Mouse (Mus musculus): ENCODE measurements around the gene Brinp1. TPM values are rescaled to one million over a fixed set of nuclear protein-coding genes. Genes with fewer than 3 reads are reported as not detected.
"Not testable (repeated sequence)": the region's sequence is repeated elsewhere in the genome, so short reads cannot be mapped to it uniquely, and the experiment has no call there.

Gene Brinp1
- total and polyA plus RNA-seq, 3 experiments, result not detected

DNA sequence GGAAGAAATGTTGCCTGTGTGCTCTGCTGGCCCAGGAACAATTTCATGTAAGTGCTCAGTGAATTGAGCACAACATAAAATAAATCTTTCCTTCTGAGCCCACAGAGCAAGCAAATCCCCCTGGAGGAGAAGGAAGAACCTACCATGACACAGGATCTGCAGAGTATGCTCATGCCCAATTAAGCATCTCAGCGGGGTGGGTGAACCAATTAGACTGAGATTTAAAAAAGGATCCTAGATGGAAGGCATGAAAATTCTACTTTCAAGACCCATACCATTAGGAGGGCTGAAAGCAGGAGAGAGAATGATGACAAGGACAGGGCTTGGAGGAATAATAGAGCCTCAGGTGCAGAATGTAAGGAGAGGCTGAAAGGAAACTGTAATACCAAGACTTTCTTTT, 107.2 kb downstream of the Brinp1 start:
- Histone ChIP-seq H3K27ac (ENCODE audit: insufficient read depth, low read depth) (no peak overlapping the region), H3K9me3 (replicated peaks; ENCODE audit: low read length) (peaks cover 55% of the 10 kb centered on the region), H3K4me1 (ENCODE audit: control insufficient read depth in 1 of 2, insufficient read depth in 2 of 2) (no peaks in the 10 kb centered on the region), H3K4me2 (ENCODE audit: insufficient read depth, low read depth, poor library complexity, severe bottlenecking) (no peak overlapping the region), H3K36me3 (replicated peaks in 1 of 2; ENCODE audit: control insufficient read depth in 1 of 2, insufficient read depth in 1 of 2, low read length in 1 of 2) (no peaks in the 10 kb centered on the region), H3K4me3 (replicated peaks in 1 of 3; ENCODE audit: low read depth in 2 of 3, low read length in 2 of 3, poor library complexity in 1 of 3) (no peak overlapping the region), H3K27me3 (replicated peaks) (no peaks in the 10 kb centered on the region), H3K79me2 (replicated peaks; ENCODE audit: control insufficient read depth, extremely low read depth, insufficient read depth, poor library complexity, severe bottlenecking) (no peaks in the 10 kb centered on the region), H3K9ac (ENCODE audit: insufficient read depth, low read depth) (no peak overlapping the region)
- dilution Hi-C loops (cut with MboI; ENCODE audit: extremely low pct_ligation_motif_present, extremely low pct_unique_long_range_greater_than_20kb, low sequenced_read_pairs), result no loop called here
- TF ChIP-seq SIN3A (IDR thresholded peaks at IDR 0.05; ENCODE audit: low read length), result no peak
- no peak for TF ChIP-seq MYC (IDR thresholded peaks at IDR 0.05; ENCODE audit: low read depth, low read length)
- TF ChIP-seq ZNF384 (IDR thresholded peaks at IDR 0.05; ENCODE audit: low read depth, low read length), result no peak
- TF ChIP-seq EP300 (IDR thresholded peaks at IDR 0.05; ENCODE audit: low read length), result no peak
- TF ChIP-seq JUN (IDR thresholded peaks at IDR 0.05; ENCODE audit: insufficient read depth, low read depth, low read length), result no peak
- no peak for TF ChIP-seq SMC3 (IDR thresholded peaks at IDR 0.05; ENCODE audit: low read depth, low read length)
- TF ChIP-seq USF2 (conservative IDR thresholded peaks at IDR 0.05; ENCODE audit: low read depth, low read length), result no peak
- no peak for DNase-seq (ENCODE audit: extremely low read depth)
- in situ Hi-C loops (cut with MboI; ENCODE audit: low pct_ligation_motif_present, low pct_unique_long_range_greater_than_20kb, low sequenced_read_pairs), result no loop called here

- in situ Hi-C loops (cut with MboI; ENCODE audit: low pct_ligation_motif_present, low pct_unique_long_range_greater_than_20kb, low sequenced_read_pairs), result no loop called here
- peaks cover 54% of the 10 kb centered on the region for H3K9me3 ChIP-seq (replicated peaks; ENCODE audit: low read length)
- TF ChIP-seq NELFE (IDR thresholded peaks at IDR 0.05; ENCODE audit: low read depth, low read length), result no peak
- TF ChIP-seq JUND (conservative IDR thresholded peaks at IDR 0.05; ENCODE audit: low read depth, low read length), result no peak
- TF ChIP-seq MAFK (IDR thresholded peaks at IDR 0.05; ENCODE audit: insufficient replicate concordance, low read length), result no peak
- no peaks in the 10 kb centered on the region for H3K27me3 ChIP-seq (replicated peaks)
- H3K4me3 ChIP-seq (replicated peaks in 1 of 3; ENCODE audit: low read depth in 2 of 3, low read length in 2 of 3, poor library complexity in 1 of 3), result no peak overlapping the region
- no peak for DNase-seq (ENCODE audit: extremely low read depth)
- no peak overlapping the region for H3K27ac ChIP-seq (ENCODE audit: insufficient read depth, low read depth)
- no peaks in the 10 kb centered on the region for H3K36me3 ChIP-seq (replicated peaks in 1 of 2; ENCODE audit: control insufficient read depth in 1 of 2, insufficient read depth in 1 of 2, low read length in 1 of 2)
- H3K79me2 ChIP-seq (replicated peaks; ENCODE audit: control insufficient read depth, extremely low read depth, insufficient read depth, poor library complexity, severe bottlenecking), result no peaks in the 10 kb centered on the region
- no peak overlapping the region for H3K9ac ChIP-seq (ENCODE audit: insufficient read depth, low read depth)
- no peak overlapping the region for H3K4me2 ChIP-seq (ENCODE audit: insufficient read depth, low read depth, poor library complexity, severe bottlenecking)
- no peaks in the 10 kb centered on the region for H3K4me1 ChIP-seq (ENCODE audit: control insufficient read depth in 1 of 2, insufficient read depth in 2 of 2)
- dilution Hi-C loops (cut with MboI; ENCODE audit: extremely low pct_ligation_motif_present, extremely low pct_unique_long_range_greater_than_20kb, low sequenced_read_pairs), result no loop called here
These were observed 108.2 kb downstream of the Brinp1 start for GRCm38 (mm10) chr4:68845964-68846363.

DNA sequence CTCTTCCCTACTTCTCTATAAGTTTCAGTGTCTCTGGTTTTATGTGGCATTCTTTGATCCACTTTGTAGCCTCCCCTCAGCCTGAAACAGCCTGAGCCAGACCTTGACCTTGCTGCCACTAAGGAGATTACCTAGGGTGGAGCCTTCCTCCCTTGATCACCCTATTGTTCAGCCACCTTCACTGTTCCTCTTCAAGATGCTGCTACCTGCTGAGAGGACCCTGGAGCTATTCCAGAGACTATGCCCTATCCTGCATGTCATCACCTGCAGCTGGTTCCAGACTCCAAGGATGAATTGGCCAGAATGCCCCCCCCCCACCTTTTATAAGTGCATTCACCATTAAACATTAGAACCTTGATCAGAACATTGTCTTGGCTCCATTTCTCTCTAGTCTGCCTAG, 140.2 kb downstream of the Brinp1 start:
- dilution Hi-C loops (cut with MboI; ENCODE audit: extremely low pct_ligation_motif_present, extremely low pct_unique_long_range_greater_than_20kb, low sequenced_read_pairs); H3K4me2 ChIP-seq (ENCODE audit: insufficient read depth, low read depth, poor library complexity, severe bottlenecking); H3K9me3 ChIP-seq (replicated peaks; ENCODE audit: low read length); H3K4me3 ChIP-seq (replicated peaks in 1 of 3; ENCODE audit: low read depth in 2 of 3, low read length in 2 of 3, poor library complexity in 1 of 3); H3K36me3 ChIP-seq (replicated peaks in 1 of 2; ENCODE audit: control insufficient read depth in 1 of 2, insufficient read depth in 1 of 2, low read length in 1 of 2); H3K9ac ChIP-seq (ENCODE audit: insufficient read depth, low read depth); in situ Hi-C loops (cut with MboI; ENCODE audit: low pct_ligation_motif_present, low pct_unique_long_range_greater_than_20kb, low sequenced_read_pairs); H3K79me2 ChIP-seq (replicated peaks; ENCODE audit: control insufficient read depth, extremely low read depth, insufficient read depth, poor library complexity, severe bottlenecking); H3K27ac ChIP-seq (ENCODE audit: insufficient read depth, low read depth); H3K27me3 ChIP-seq (replicated peaks); DNase-seq (ENCODE audit: extremely low read depth); H3K4me1 ChIP-seq (ENCODE audit: control insufficient read depth in 1 of 2, insufficient read depth in 2 of 2): not testable (repeated sequence)

Measured in CH12.LX (cell line).